Mouse (Mus musculus): ENCODE results near the gene Mpnd.
"Not testable (repeated sequence)": the region's sequence is repeated elsewhere in the genome, so short reads cannot be mapped to it uniquely, and the experiment has no call there.

Mpnd gene

DNA sequence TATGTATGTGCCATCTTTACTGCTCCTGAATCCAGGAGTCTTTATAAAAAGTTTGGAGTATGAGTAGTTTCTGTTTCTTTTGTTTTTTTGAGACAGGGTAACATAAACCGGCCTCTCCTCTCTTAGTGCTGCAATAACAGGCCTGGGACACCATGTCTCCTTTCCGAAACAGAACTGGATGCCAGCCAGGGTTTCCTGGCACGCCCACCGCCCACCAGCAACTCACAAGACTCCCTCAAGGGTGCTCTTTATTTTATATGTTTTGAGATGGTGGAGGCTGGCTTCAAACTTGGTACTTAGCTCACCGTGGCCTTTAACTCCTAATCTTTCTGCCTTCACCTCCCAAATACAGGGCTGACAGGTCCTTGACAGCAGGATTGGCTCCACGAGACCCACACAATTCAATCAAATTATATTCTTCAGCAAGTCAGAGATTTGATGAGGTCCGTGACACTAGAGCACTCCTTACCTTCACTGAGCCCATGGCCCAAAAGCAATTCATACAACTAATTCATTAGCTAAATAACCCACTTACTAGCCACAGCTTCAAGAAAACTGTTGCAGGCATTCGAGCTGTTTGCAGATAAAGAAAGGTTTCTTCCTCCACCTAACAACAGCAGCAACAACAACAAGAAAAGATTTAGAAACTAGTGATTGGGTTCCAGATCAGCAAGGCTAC is 33.2 kb downstream of the Mpnd start:
- no peak for DNase-seq (ENCODE audit: low spot score in 2 of 2)

DNA sequence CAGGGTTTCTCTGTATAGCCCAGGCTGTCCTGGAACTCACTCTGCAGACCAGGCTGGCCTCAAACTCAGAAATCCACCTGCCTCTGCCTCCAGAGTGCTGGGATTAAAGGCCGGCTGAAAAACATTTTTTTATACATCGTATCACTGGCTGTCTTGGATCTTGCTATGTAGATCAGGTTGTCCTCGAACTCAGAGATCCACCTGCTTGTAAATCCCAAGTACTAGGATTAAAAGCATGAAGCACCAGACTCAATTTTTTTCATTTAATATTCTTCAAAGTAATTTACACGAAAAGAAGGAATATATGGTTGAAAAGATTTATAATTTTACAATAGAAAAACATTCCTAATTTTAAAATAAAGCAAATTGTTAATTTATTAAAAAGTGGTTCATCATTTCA is 33.8 kb downstream of the Mpnd start:
- no peak for DNase-seq (ENCODE audit: low spot score in 2 of 2)

DNA sequence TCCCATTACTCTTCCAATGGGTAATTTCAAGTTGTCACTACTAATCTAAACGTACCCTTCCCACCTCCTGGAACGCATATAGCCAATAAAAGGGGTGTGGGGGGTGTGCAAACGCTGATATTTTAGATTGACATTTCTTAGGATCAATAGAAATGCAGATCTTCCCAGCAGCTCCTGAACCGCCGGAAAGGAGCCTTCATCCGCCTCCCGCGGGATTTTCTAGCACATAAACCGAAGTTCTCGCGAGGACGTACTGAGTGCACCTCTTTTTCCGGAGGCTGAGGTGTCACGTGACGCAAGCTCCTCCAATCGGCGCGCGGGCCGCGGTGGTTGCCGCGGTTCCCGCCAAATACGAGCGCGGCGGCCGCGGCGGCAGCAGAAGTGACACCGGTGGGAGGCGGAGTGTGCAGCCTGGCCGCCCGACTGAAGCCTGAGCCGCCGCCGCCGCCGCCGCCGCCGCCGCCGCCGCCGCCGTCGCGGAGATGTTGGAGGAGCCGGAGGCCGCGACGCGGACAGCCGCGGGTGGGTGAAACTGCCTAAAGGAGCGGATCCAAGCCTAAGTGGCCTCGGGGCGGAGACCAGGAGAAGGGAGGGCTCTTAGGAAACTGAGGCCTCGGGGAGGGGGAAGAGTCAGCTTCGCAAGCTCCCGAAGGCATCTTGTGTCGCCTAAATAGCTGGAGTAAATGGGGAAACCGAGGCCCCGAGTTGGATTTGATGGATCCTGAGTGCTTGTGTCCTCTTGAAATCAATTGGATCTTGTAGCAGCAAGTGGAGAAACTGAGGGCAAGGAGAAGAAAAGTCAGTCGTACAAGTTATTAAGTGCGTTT is 34.7 kb downstream of the Mpnd start, which contains the start of gene Chaf1a:
TSS of gene Chaf1a (plus strand) at position 410 of the 827 bp plus-strand sequence.
- DNase-seq (ENCODE audit: low spot score in 2 of 2) = peak; percentile 92 to 95

DNA sequence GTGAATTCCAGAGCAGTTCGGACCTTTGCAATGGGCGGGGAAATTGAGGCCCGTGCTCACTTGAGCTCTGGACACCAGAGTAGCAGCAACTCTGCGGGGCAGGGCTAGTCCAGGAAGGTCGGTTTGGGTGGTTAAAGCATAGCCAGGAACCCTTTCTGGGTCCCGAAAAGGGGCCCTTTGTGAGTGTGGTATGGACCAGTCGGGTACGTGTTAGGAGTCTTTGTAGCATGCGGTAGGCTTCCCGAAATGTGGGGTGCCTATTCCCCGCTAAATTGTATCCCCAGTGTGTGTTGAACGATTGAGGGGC is 35.3 kb downstream of the Mpnd start:
- DNase-seq (ENCODE audit: low spot score in 2 of 2) = no peak

GRCm38 (mm10) chr17:56051369-56051768 is 45.9 kb downstream of the Mpnd start:
- peak in 1 of 2 experiments; percentile 42 for DNase-seq (ENCODE audit: low spot score in 2 of 2)

GRCm38 (mm10) chr17:56054938-56055337 is 49.4 kb downstream of the Mpnd start:
- no peak for DNase-seq (ENCODE audit: low spot score in 2 of 2)

DNA sequence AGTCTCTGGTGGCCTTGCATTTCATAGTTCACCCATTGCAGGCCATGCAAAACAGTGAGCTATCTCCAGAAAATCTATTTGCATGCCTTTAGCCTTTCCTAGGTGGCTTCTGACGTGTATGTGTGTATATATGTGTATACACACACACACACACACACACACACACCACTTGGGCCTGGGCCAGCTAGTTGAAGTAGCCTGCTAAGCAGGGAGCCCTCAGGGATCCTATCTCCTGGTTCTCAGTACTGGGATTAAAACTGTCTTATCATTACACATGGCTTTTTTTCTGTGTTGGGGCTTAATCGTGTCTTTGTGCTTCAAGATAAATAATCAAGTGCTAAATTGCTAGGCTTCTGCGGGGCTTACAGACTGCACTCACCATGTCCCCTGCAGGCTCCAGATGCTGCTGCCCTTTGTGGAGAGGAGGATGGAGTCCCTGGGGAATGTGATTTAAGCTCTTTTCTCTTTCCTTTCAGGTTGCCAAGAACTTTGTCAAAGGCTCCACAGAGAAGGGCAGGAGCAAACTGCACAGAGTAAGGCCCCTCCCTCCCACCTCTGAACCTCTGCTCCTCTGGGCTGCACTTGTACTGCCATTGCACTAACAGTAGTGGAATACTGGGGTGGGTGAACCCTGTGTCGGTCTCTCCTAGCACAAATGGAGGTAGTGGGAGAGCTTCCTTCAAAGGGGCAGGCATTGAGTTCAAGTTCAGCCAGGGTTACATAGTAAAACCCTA is 50.6 kb downstream of the Mpnd start:
- no peak for DNase-seq (ENCODE audit: low spot score in 2 of 2)

GRCm38 (mm10) chr17:56057381-56058120 is 52.0 kb downstream of the Mpnd start:
- DNase-seq (ENCODE audit: low spot score in 2 of 2) = no peak

DNA sequence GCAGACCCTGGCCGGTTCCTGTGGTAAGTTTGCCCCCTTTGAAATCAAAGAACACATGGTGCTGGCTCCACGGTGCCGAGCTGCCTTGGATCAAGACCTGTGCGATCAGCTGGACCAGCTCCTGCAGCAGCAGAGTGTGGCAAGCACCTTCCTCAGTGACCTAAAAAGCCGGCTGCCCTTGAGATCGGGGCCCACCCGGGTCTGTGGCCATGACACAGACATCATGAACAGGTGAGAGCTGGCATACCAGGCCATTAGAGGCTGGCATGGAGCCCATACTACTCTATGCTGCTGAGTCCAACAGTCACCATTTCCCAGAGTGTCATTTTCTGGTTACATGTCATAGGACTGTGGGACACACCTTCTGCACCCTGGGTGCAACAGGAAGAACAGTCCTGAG is 56.6 kb downstream of the Mpnd start:
- DNase-seq (ENCODE audit: low spot score in 2 of 2) = no peak

DNA sequence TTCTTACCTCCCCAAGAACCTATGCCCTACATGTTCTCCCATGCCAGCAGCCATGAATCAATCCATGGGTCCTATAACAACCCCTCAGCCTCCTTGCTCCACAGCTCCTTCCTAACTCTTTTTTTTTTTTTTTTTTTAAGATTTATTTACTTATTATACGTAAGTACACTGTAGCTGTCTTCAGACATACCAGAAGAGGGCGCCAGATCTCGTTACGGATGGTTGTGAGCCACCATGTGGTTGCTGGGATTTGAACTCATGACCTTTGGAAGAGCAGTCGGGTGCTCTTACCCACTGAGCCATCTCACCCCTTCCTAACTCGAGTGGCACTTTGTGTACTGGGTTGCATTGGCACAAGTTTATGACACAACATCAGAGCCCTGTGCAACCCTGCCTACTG is 60.2 kb downstream of the Mpnd start:
- not testable (repeated sequence) for DNase-seq (ENCODE audit: low spot score in 2 of 2)

Measured in urinary bladder, adult 18-20 months (tissue).